Mouse (Mus musculus) thymus, adult 2 months (tissue): ENCODE measurements around the gene Nudt22. TPM values are rescaled to one million over a fixed set of nuclear protein-coding genes. Genes with fewer than 3 reads are reported as not detected.

Experiments
- DNase-seq: peaks from one replicate; pipeline ENCODE4 v3.0.0; 2021
- H3K27ac ChIP-seq: fragments of 200-500 bp; 2 replicates; pipeline ENCODE4 v1.5.1; 2012; ENCODE audit warnings: low read length, control low read depth; ENCODE audit not compliant: control insufficient read depth, insufficient read depth
- H3K27me3 ChIP-seq: fragments of 200-500 bp; 2 replicates; pipeline ENCODE4 v1.6.1; 2012; ENCODE audit warnings: mild to moderate bottlenecking, low read length, moderate library complexity, mixed read lengths; ENCODE audit not compliant: control insufficient read depth, insufficient read depth
- H3K36me3 ChIP-seq: fragments of 200-500 bp; 2 replicates; pipeline ENCODE4 v1.6.1; 2012; ENCODE audit warnings: mild to moderate bottlenecking, low read length, moderate library complexity; ENCODE audit not compliant: control insufficient read depth, insufficient read depth
- H3K4me1 ChIP-seq: fragments of 200-500 bp; replicated peaks from 2 replicates; pipeline ENCODE4 v1.6.1; 2012; ENCODE audit warnings: low read length; ENCODE audit not compliant: control insufficient read depth, insufficient read depth
- H3K4me3 ChIP-seq: fragments of 200-500 bp; 2 replicates; pipeline ENCODE4 v1.5.1; 2012; ENCODE audit warnings: mild to moderate bottlenecking, low read length, control low read depth, moderate library complexity; ENCODE audit not compliant: control insufficient read depth, insufficient read depth
- CTCF ChIP-seq: fragments of 200-500 bp; IDR thresholded peaks from 2 replicates; pipeline ENCODE4 v1.5.1; 2012; ENCODE audit warnings: mild to moderate bottlenecking, control low read depth, low read length, moderate library complexity, borderline replicate concordance; ENCODE audit not compliant: control insufficient read depth, poor library complexity, insufficient read depth; ENCODE audit errors: extremely low read depth
- POLR2A ChIP-seq: fragments of 200-500 bp; IDR thresholded peaks from 2 replicates; pipeline ENCODE4 v1.6.1; 2012; ENCODE audit warnings: mild to moderate bottlenecking, low read length, control low read depth, moderate library complexity; ENCODE audit not compliant: control insufficient read depth, poor library complexity, insufficient read depth; ENCODE audit errors: extremely low read depth
- WGBS: fragments of 180-500 bp; shearing (Covaris S2); methylation state at CpG from one replicate; pipeline ENCODE4 v1.1.7; 2018; 5-methylcytosine and 5-hydroxymethylcytosine counted together
- polyA plus RNA-seq: library from polyadenylated mRNA; depleted of rRNA; stranded (reverse); fragments of >200 nt; gene quantifications from 2 replicates; pipeline ENCODE4 v1.2.3, GENCODE M21; 2012

Gene Nudt22
- polyA plus RNA-seq, 1 experiment: 46.5 TPM

DNA sequence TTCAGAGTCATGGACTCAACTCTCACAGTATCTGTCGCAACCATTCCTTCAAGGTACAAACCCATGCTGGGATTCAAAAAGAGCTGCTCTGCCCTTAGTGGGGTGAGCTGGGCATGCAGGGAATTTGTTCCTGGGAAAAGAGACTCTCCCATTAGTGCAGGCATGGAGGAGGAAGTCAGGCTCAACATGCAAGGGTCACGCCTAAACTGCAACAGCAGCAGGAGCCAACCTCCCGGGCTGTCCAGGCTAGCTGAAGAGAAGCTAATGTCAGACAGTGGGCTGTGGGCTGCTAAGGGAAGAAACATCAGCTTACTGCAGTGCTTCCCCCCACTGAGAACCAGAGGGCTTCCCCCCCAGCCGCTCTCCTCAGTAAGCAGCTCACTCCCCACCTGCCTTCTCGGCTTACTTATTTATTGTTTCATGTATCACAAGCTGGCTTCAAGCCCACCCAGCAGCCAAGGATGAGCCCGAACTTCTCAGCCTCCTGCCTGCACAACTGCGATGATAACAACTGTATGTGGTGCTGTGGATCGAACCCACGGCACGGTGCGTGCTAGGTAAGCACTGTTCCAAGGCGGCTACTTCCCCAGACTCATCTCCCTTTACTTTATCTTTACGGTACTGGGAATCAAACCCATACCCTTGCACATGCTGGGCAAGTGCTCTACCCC lies 23.5 kb downstream of the Nudt22 start:
- Histone ChIP-seq H3K4me3 (no peak overlapping the region), H3K4me1 (peaks cover 40% of the 10 kb centered on the region), H3K36me3 (peaks cover under 1% of the 10 kb centered on the region; the same call in 1 of the 2 replicates), H3K27ac (no peak overlapping the region), H3K27me3 (no peaks in the 10 kb centered on the region)
- no peak for DNase-seq
- 88% methylated on average over 13 of the region's 13 CpGs for WGBS
- TF ChIP-seq POLR2A (no peak), CTCF (no peak)

DNA sequence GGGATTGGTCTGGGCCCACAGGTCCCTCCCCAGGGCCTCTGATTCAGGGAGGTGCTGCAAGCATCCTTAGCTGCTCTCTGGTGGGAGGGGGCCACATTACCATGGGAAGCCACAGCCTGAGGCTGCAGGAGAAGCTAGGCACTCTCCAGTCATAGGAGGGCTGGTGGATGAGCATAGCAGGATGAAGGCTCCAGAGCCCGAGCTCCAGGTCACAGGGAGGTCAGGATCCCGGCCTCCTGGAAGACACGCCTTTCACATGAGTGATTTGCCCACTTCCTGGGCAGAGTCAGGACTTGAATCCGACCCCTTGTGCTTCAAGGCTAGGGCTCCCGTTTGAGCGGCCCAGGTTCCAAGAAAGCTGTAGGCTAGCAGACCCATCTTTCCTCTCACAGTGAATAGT lies 24.3 kb downstream of the Nudt22 start:
- Histone ChIP-seq H3K27me3 (no peaks in the 10 kb centered on the region), H3K27ac (no peak overlapping the region), H3K4me3 (no peak overlapping the region), H3K4me1 (peaks cover 35% of the 10 kb centered on the region), H3K36me3 (no peaks in the 10 kb centered on the region)
- WGBS: 92% methylated on average over 6 of the region's 6 CpGs
- no peak for DNase-seq
- TF ChIP-seq POLR2A: no peak
- no peak for TF ChIP-seq CTCF

DNA sequence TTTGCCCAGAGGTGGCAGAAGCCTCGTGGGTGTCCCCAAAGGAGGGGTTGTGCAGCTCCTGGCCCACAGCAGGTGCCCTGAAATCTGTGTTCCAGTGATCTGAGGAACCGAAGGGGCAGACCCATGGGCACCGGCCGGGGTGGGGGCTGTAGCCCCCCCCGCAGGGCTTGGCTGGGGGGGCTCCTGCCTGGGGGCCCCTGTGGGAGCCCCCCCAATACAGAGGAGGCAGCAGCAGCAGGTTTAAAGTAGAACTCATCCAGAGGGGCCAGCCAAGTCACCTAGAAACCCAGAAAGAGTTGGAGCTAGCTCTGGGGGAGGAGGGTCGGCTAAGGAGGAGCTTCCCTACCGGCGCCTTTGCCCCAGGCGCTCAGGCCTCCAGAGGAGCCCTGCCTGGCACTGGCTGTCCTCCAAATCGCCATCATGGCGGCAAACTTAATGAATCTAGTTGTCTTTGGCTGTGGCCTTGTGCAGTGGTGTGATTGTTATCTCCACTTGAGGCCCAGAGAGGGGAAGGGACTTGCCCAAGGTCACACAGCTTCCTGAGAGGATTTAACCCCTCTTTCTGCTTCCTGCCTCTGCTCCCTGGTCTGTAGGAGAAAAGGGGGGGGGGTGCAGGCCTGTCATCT lies 25.3 kb downstream of the Nudt22 start:
- no peaks in the 10 kb centered on the region for H3K27me3 ChIP-seq
- H3K27ac ChIP-seq: no peak overlapping the region
- TF ChIP-seq CTCF (no peak), POLR2A (no peak)
- DNase-seq: no peak
- WGBS: 51% methylated on average over 11 of the region's 11 CpGs
- no peaks in the 10 kb centered on the region for H3K36me3 ChIP-seq
- H3K4me3 ChIP-seq: no peak overlapping the region
- H3K4me1 ChIP-seq: peaks cover 30% of the 10 kb centered on the region

DNA sequence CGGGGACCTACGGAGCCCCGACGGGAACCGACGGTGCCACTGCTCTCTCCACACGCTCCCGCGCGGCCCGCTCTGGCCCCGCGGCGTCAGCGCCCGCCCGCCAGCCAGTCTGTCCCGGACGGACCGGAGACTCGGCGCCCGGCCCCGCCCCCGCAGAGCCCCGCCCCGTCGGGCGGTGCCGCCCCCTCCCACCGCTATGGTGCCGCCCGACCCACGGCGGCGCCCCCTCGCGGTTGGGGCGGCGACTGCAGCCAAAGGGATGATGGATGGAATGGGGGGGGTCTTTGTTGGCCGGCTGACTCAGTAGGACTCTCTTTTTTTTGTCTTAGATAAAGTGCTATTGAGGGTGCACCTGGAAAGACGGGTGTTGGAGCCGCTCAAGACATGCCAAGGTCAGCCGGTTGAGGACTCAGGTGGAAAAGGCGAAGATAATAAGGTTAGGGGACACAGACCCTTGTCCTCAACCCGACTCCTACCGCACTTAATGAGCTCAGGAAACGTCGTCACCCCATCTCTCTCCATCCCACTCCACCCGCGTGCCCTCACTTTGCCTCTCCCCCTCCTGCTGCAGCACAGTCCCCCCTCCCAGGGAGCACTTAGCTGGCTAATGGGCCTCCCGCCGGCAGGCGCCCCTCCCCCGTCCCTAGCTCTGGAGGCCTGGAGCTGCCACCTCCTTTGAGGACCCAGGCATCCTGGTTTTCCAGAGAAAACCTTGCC lies 26.1 kb downstream of the Nudt22 start:
- WGBS: 2% methylated on average over 55 of the region's 55 CpGs
- peak overlapping the region; percentile 51 for H3K4me3 ChIP-seq
- no peaks in the 10 kb centered on the region for H3K27me3 ChIP-seq
- peaks cover 30% of the 10 kb centered on the region for H3K4me1 ChIP-seq
- TF ChIP-seq CTCF (peak; percentile 94), POLR2A (no peak)
- H3K36me3 ChIP-seq: no peaks in the 10 kb centered on the region
- H3K27ac ChIP-seq: no peak overlapping the region
- peak; percentile 67 for DNase-seq

DNA sequence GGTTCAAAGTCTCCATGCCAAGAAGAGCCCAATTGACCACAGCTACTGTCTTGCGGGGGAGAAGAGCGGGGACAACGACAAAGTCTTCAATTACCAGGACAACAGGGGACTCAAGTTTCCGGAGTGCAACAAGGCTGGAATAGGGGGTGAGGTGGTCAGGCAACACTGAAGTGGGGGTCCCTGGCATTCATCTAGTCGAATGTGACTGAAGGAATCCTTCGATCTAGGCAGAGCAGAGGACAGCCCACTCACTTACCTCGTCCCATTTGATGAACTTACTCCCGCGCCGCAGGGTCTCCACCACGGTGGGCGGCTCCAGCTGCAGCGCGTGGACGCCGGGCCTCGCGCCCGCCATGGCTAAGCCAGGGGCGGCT lies 26.6 kb downstream of the Nudt22 start:
- Histone ChIP-seq H3K4me3 (peak overlapping the region; percentile 51), H3K27ac (no peak overlapping the region), H3K36me3 (no peaks in the 10 kb centered on the region), H3K4me1 (peaks cover 30% of the 10 kb centered on the region), H3K27me3 (no peaks in the 10 kb centered on the region)
- WGBS: 3% methylated on average over 20 of the region's 20 CpGs
- no peak for TF ChIP-seq POLR2A
- no peak for DNase-seq

DNA sequence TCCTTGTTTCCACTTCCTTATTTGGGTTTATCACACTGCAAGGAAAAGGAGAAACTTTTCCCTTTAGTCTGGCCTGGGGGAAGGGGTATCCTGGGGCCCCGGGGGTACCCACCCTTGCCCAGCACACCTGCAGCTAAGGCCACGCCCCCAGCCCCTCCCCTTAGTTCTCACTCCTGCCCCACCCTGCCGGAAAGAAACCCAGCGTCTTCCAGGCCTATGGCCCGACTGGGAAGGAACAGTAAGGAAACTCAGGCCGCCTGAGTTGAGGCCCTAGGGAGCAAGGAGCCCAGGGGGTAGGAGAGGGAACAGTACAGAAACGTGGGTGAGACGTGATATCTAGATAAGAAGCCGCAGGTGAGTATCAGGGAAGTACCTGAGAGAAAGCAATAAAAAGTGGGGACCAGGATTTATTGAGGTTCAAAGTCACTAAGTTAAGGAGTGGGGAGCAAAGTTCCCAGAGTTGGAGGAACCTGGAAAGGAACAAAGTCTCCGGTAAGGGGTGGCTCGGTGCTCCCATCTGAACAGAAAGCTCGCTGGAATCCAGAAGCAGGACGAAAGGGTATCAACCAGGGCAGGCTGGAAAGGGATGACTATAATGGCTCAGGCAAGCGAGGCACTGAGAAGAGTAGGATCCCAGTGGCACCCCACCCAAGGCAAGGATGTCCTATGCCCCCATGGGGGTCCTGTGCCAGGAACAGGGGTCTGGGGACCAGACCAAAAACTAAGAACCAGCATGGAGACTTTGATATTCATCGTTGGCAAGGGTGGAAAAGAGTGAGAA lies 27.2 kb downstream of the Nudt22 start:
- peak; percentile 39 for DNase-seq
- Histone ChIP-seq H3K27me3 (no peaks in the 10 kb centered on the region), H3K36me3 (no peaks in the 10 kb centered on the region), H3K4me3 (0 out of 2 replicates have a peak overlapping the region, but pooled peaks have one; percentile 3), H3K4me1 (peaks cover 27% of the 10 kb centered on the region), H3K27ac (no peak overlapping the region)
- 26% methylated on average over 15 of the region's 15 CpGs for WGBS
- TF ChIP-seq POLR2A (no peak), CTCF (no peak)
